Mouse (Mus musculus): ENCODE results near the gene Gm4869. TPM values are rescaled to one million over a fixed set of nuclear protein-coding genes. Genes with fewer than 3 reads are reported as not detected.
"Not testable (repeated sequence)": the region's sequence is repeated elsewhere in the genome, so short reads cannot be mapped to it uniquely, and the experiment has no call there.

Gene Gm4869
- polyA plus RNA-seq, 1 experiment from 2014 or later = not detected

DNA sequence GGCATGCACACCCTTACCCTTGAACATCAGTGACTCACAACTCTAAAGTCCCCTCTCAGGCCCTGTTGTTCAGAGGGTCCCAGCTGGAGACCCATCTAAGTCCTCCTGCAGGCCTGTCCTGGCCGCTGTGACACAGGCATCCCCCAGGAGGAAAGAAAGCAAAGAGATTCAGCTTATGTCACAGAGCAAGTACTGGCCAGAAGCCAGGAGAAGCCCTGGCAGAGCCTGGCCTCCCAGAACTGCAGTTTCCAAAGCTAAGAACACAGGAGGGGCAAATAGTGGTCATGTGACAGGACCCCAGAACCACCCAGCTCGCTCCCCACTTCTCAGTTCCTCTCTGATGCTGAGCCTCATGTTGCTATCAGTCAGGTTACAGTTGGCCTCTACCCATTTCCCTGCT, 10.0 kb downstream of the Gm4869 start:
- Histone ChIP-seq H3K27me3 (replicated peaks; ENCODE audit: control insufficient read depth, insufficient read depth, low read length) (no peaks in the 10 kb centered on the region), H3K27ac (ENCODE audit: low read length) (no peak overlapping the region), H3K4me1 (replicated peaks; ENCODE audit: control insufficient read depth, insufficient read depth, low read length) (peaks cover 3% of the 10 kb centered on the region; the same call in 1 of the 2 replicates), H3K4me2 (ENCODE audit: low read length) (no peak overlapping the region), H3K36me3 (ENCODE audit: control insufficient read depth, insufficient read depth) (no peaks in the 10 kb centered on the region), H3K9ac (replicated peaks; ENCODE audit: low read depth, low read length) (no peak overlapping the region), H3K4me3 (replicated peaks; ENCODE audit: low read length) (no peak overlapping the region), H3K9me3 (ENCODE audit: control insufficient read depth, low read length) (no peaks in the 10 kb centered on the region)
- 51% methylated on average over 2 of the region's 2 CpGs for WGBS
- ATAC-seq = no peak

DNA sequence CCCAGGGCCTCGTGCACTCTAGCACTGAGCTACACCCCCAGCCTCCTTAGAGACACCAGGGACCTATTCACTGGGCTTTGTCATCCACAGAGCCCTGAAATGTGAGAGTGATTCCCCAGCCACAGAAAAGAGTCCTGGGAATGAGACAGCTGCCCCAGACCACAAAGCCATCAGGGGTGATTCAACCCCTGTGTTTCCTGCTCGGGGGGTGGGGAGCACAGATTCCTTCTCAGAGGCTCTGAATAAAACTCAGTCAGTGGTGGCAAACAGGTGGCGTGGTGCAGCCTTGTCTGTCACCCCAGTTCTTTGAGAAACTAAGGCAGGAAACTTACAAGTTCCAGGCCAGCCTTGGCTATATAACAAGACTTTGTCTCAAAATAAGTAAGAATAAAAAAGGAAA, 16.0 kb downstream of the Gm4869 start:
- no peaks in the 10 kb centered on the region for H3K27me3 ChIP-seq (replicated peaks; ENCODE audit: control insufficient read depth, insufficient read depth, low read length)
- H3K4me3 ChIP-seq (replicated peaks; ENCODE audit: low read length) = no peak overlapping the region
- WGBS = 83% methylated on average over 3 of the region's 3 CpGs
- H3K9ac ChIP-seq (replicated peaks; ENCODE audit: low read depth, low read length) = no peak overlapping the region
- no peak for ATAC-seq
- no peaks in the 10 kb centered on the region for H3K4me1 ChIP-seq (replicated peaks; ENCODE audit: control insufficient read depth, insufficient read depth, low read length)
- H3K27ac ChIP-seq (ENCODE audit: low read length) = no peak overlapping the region
- H3K36me3 ChIP-seq (ENCODE audit: control insufficient read depth, insufficient read depth) = no peaks in the 10 kb centered on the region
- no peak overlapping the region for H3K4me2 ChIP-seq (ENCODE audit: low read length)
- H3K9me3 ChIP-seq (ENCODE audit: control insufficient read depth, low read length) = no peaks in the 10 kb centered on the region

GRCm38 (mm10) chr5:140463151-140463550, 17.7 kb downstream of the Gm4869 start:
- H3K27me3 ChIP-seq (replicated peaks; ENCODE audit: control insufficient read depth, insufficient read depth, low read length) = not testable (repeated sequence)

DNA sequence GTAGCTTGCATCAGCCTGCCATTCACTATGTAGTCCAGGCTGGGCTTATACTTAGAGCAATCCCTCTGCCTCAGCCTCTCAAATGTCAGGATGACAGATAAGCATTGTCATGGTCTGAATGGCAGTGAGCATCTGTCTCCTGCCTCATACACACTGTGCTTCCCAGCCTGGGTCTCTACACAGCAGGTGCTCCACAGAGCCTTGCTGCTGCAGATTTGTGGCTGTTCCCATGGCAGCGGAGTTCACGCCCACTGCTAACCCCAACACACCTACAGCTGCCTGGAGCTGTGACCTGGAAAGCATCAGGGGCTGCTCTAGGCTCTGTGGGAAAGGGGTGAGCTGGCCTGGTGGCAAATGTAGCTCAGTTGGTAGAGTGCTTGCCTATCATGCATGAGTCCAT, 19.5 kb downstream of the Gm4869 start:
- H3K4me1 ChIP-seq (replicated peaks; ENCODE audit: control insufficient read depth, insufficient read depth, low read length) = no peaks in the 10 kb centered on the region
- H3K4me3 ChIP-seq (replicated peaks; ENCODE audit: low read length) = no peak overlapping the region
- H3K4me2 ChIP-seq (ENCODE audit: low read length) = no peak overlapping the region
- H3K36me3 ChIP-seq (ENCODE audit: control insufficient read depth, insufficient read depth) = no peaks in the 10 kb centered on the region
- H3K9ac ChIP-seq (replicated peaks; ENCODE audit: low read depth, low read length) = no peak overlapping the region
- WGBS = 77% methylated on average over 2 of the region's 2 CpGs
- ATAC-seq = no peak
- no peaks in the 10 kb centered on the region for H3K27me3 ChIP-seq (replicated peaks; ENCODE audit: control insufficient read depth, insufficient read depth, low read length)
- no peaks in the 10 kb centered on the region for H3K9me3 ChIP-seq (ENCODE audit: control insufficient read depth, low read length)
- H3K27ac ChIP-seq (ENCODE audit: low read length) = no peak overlapping the region

More at GRCm38 (mm10) chr5:140463151-140463550, 17.7 kb downstream of the Gm4869 start:
- H3K9me3 ChIP-seq (ENCODE audit: control insufficient read depth, low read length); H3K4me2 ChIP-seq (ENCODE audit: low read length); H3K27ac ChIP-seq (ENCODE audit: low read length); H3K36me3 ChIP-seq (ENCODE audit: control insufficient read depth, insufficient read depth); H3K9ac ChIP-seq (replicated peaks; ENCODE audit: low read depth, low read length); H3K4me3 ChIP-seq (replicated peaks; ENCODE audit: low read length); H3K4me1 ChIP-seq (replicated peaks; ENCODE audit: control insufficient read depth, insufficient read depth, low read length); ATAC-seq: not testable (repeated sequence)
- WGBS = 87% methylated on average over 2 of the region's 2 CpGs

- no peak overlapping the region for H3K27ac ChIP-seq (ENCODE audit: low read length)
- H3K4me1 ChIP-seq (replicated peaks; ENCODE audit: control insufficient read depth, insufficient read depth, low read length) = no peaks in the 10 kb centered on the region
- no peaks in the 10 kb centered on the region for H3K27me3 ChIP-seq (replicated peaks; ENCODE audit: control insufficient read depth, insufficient read depth, low read length)
- 85% methylated on average over 3 of the region's 3 CpGs for WGBS
- no peaks in the 10 kb centered on the region for H3K9me3 ChIP-seq (ENCODE audit: control insufficient read depth, low read length)
- no peaks in the 10 kb centered on the region for H3K36me3 ChIP-seq (ENCODE audit: control insufficient read depth, insufficient read depth)
- H3K4me3 ChIP-seq (replicated peaks; ENCODE audit: low read length) = no peak overlapping the region
- no peak overlapping the region for H3K4me2 ChIP-seq (ENCODE audit: low read length)
- H3K9ac ChIP-seq (replicated peaks; ENCODE audit: low read depth, low read length) = no peak overlapping the region
- ATAC-seq = no peak
Measured at GRCm38 (mm10) chr5:140472336-140472735, 26.9 kb downstream of the Gm4869 start.

GRCm38 (mm10) chr5:140481458-140481857, 36.0 kb downstream of the Gm4869 start:
- no peak for ATAC-seq
- 82% methylated on average over 4 of the region's 4 CpGs for WGBS
- H3K27me3 ChIP-seq (replicated peaks; ENCODE audit: control insufficient read depth, insufficient read depth, low read length) = no peaks in the 10 kb centered on the region; the same call in 1 of the 2 replicates
- H3K9ac ChIP-seq (replicated peaks; ENCODE audit: low read depth, low read length) = no peak overlapping the region
- no peak overlapping the region for H3K4me3 ChIP-seq (replicated peaks; ENCODE audit: low read length)
- no peak overlapping the region for H3K4me2 ChIP-seq (ENCODE audit: low read length)
- no peaks in the 10 kb centered on the region for H3K9me3 ChIP-seq (ENCODE audit: control insufficient read depth, low read length)
- no peaks in the 10 kb centered on the region for H3K36me3 ChIP-seq (ENCODE audit: control insufficient read depth, insufficient read depth)
- no peaks in the 10 kb centered on the region for H3K4me1 ChIP-seq (replicated peaks; ENCODE audit: control insufficient read depth, insufficient read depth, low read length)
- no peak overlapping the region for H3K27ac ChIP-seq (ENCODE audit: low read length)

GRCm38 (mm10) chr5:140491142-140491541, 45.7 kb downstream of the Gm4869 start:
- H3K4me2 ChIP-seq (ENCODE audit: low read length) = no peak overlapping the region
- no peaks in the 10 kb centered on the region for H3K27me3 ChIP-seq (replicated peaks; ENCODE audit: control insufficient read depth, insufficient read depth, low read length)
- H3K36me3 ChIP-seq (ENCODE audit: control insufficient read depth, insufficient read depth) = no peaks in the 10 kb centered on the region
- H3K9me3 ChIP-seq (ENCODE audit: control insufficient read depth, low read length) = no peaks in the 10 kb centered on the region
- no peak overlapping the region for H3K4me3 ChIP-seq (replicated peaks; ENCODE audit: low read length)
- no peak overlapping the region for H3K9ac ChIP-seq (replicated peaks; ENCODE audit: low read depth, low read length)
- no peak overlapping the region for H3K27ac ChIP-seq (ENCODE audit: low read length)
- 73% methylated on average over 6 of the region's 6 CpGs for WGBS
- H3K4me1 ChIP-seq (replicated peaks; ENCODE audit: control insufficient read depth, insufficient read depth, low read length) = no peaks in the 10 kb centered on the region
- no peak for ATAC-seq

DNA sequence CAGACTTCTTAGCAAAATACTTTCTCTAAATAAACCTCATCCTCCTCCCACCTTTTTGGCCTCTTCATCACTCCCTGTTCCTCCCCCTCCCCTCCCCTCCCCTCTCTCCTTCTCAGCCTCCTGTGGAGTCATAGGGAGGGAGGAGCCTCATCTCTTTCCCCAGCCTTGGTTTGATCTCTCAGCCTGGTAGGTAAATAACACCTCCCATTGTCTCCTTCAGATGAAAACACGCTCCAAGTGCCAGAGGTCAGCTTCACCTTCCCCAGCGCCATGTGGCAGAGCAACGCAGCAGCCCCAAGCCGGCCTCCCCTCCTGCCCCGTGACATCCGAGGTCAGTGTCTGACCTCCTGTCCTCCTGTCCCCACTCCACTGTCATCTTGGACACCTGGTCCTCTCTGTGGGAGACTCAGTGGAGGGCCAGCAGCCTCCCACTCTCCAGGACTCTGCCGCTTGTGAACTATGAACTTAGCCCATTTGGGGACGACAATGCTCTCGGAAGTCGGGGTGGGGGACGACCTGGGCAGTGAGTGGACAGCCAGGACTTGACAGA, 47.3 kb downstream of the Gm4869 start:
- ATAC-seq = no peak
- Histone ChIP-seq H3K27me3 (replicated peaks; ENCODE audit: control insufficient read depth, insufficient read depth, low read length) (no peaks in the 10 kb centered on the region), H3K4me2 (ENCODE audit: low read length) (no peak overlapping the region), H3K9ac (replicated peaks; ENCODE audit: low read depth, low read length) (no peak overlapping the region), H3K36me3 (ENCODE audit: control insufficient read depth, insufficient read depth) (no peaks in the 10 kb centered on the region), H3K27ac (ENCODE audit: low read length) (no peak overlapping the region), H3K9me3 (ENCODE audit: control insufficient read depth, low read length) (no peaks in the 10 kb centered on the region), H3K4me3 (replicated peaks; ENCODE audit: low read length) (no peak overlapping the region), H3K4me1 (replicated peaks; ENCODE audit: control insufficient read depth, insufficient read depth, low read length) (no peaks in the 10 kb centered on the region)
- WGBS = 42% methylated on average over 11 of the region's 11 CpGs

DNA sequence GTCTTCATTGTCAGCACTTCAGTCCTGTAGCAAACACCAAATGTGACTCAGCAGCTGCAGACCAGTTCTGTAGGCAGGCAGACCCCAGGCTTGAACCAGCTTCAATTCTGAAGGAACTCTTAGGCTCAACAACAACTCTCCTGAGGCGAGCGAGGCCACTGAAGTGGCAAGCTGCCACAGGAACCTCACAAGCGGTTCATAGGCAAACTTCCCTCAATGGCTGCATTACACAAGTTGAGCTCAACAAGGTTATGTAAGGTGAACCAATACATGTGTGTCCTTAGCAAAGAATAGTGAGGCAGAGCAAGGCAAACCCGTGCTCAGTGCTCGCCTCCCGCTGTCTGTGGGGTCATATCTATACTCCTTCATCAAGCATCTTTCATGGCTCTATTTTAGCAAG, 52.7 kb downstream of the Gm4869 start:
- Histone ChIP-seq H3K27ac (ENCODE audit: low read length) (no peak overlapping the region), H3K4me2 (ENCODE audit: low read length) (no peak overlapping the region), H3K9ac (replicated peaks; ENCODE audit: low read depth, low read length) (no peak overlapping the region), H3K36me3 (ENCODE audit: control insufficient read depth, insufficient read depth) (no peaks in the 10 kb centered on the region), H3K4me1 (replicated peaks; ENCODE audit: control insufficient read depth, insufficient read depth, low read length) (peaks cover 6% of the 10 kb centered on the region; the same call in 1 of the 2 replicates), H3K27me3 (replicated peaks; ENCODE audit: control insufficient read depth, insufficient read depth, low read length) (no peaks in the 10 kb centered on the region), H3K4me3 (replicated peaks; ENCODE audit: low read length) (no peak overlapping the region), H3K9me3 (ENCODE audit: control insufficient read depth, low read length) (no peaks in the 10 kb centered on the region)
- 84% methylated on average over 6 of the region's 6 CpGs for WGBS
- ATAC-seq = no peak

DNA sequence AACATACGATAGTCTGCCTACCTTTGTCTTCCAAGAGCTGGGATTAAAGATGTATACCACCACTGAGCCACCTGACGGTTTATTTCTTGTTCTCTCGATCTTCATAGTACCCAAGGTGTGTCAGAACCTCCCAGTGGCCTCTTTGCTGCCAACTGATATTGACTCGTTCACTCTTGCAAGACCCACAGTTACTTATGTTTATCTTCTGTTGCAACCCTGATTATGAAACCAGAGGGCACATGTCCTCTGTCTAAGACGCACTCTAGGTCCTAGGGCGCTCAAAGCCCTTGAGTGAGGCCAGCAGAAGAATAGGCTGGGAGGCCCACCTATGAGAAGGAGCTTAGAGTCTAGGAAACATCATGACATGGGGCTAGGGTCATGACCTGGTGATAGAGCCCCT, 55.3 kb downstream of the Gm4869 start:
- no peak overlapping the region for H3K4me3 ChIP-seq (replicated peaks; ENCODE audit: low read length)
- H3K4me2 ChIP-seq (ENCODE audit: low read length) = no peak overlapping the region
- peaks cover 8% of the 10 kb centered on the region for H3K4me1 ChIP-seq (replicated peaks; ENCODE audit: control insufficient read depth, insufficient read depth, low read length)
- H3K36me3 ChIP-seq (ENCODE audit: control insufficient read depth, insufficient read depth) = no peaks in the 10 kb centered on the region
- 93% methylated on average over 6 of the region's 6 CpGs for WGBS
- ATAC-seq = no peak
- no peaks in the 10 kb centered on the region for H3K27me3 ChIP-seq (replicated peaks; ENCODE audit: control insufficient read depth, insufficient read depth, low read length)
- H3K27ac ChIP-seq (ENCODE audit: low read length) = no peak overlapping the region
- H3K9ac ChIP-seq (replicated peaks; ENCODE audit: low read depth, low read length) = no peak overlapping the region
- H3K9me3 ChIP-seq (ENCODE audit: control insufficient read depth, low read length) = no peaks in the 10 kb centered on the region
